Mouse (Mus musculus): Measurements from ENCODE around the gene 9130023H24Rik. TPM values are rescaled to one million over a fixed set of nuclear protein-coding genes. Genes with fewer than 3 reads are reported as not detected.

Gene 9130023H24Rik
- total RNA-seq, 2 experiments from 2014 or later: 3.7 to 4.3 TPM

DNA sequence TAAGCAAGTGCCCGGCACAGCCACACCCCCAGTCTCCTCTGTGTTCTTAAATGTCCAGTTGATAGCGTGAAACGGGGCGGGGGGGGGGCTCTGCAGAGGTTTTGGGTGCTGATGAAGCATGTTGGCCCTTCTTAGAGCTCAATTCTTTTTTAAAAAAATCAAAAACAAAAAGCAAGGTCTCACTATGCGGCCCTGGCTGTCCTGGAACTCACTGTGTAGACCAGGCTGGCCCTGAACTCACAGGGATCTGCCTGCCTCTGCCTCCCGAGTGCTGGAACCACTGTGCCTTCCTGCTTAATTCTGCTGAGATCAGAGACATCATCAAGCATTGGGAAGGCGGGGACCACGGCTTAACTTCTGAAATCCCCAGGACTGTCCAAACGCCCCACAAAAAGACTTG is 36.2 kb downstream of the 9130023H24Rik start:
- no peak for DNase-seq (ENCODE audit: low spot score in 2 of 2)

Other genes with a start within 250 kb of the 9130023H24Rik start
- gene Pycard, start 244.2 kb downstream of the 9130023H24Rik start, total RNA-seq (2021): 1 to 10 TPM; 3.2 to 4.5 TPM
- gene Trim72, start 234.1 kb downstream of the 9130023H24Rik start, total RNA-seq (2021): under 1 TPM; 0.40 to 0.55 TPM
- gene Itgam, start 175.4 kb downstream of the 9130023H24Rik start, total RNA-seq (2021): 1 to 10 TPM; 8.4 to 8.7 TPM
- gene Gm49368, start 175.3 kb downstream of the 9130023H24Rik start, total RNA-seq (2021): not detected
- not detected for gene Itgax, start 108.5 kb downstream of the 9130023H24Rik start, total RNA-seq (2021)
- under 1 TPM; 0.78 to 0.85 TPM for gene Itgad, start 83.7 kb downstream of the 9130023H24Rik start, total RNA-seq (2021)
- gene Cox6a2, start 31.6 kb downstream of the 9130023H24Rik start, total RNA-seq (2021): 1 to 10 TPM; 4.3 to 4.8 TPM
- gene Armc5, start 689 bp downstream of the 9130023H24Rik start, total RNA-seq (2021): 10 to 100 TPM; 11.4 to 11.8 TPM
- 10 to 100 TPM; 27.2 to 28.1 TPM for gene Tgfb1i1, start 8.8 kb upstream of the 9130023H24Rik start, total RNA-seq (2021)
- not detected for gene Slc5a2, start 27.6 kb upstream of the 9130023H24Rik start, total RNA-seq (2021)
- gene BC017158, start 60.1 kb upstream of the 9130023H24Rik start, total RNA-seq (2021): 10 to 100 TPM; 23.0 to 23.2 TPM
- gene Rgs10, start 180.7 kb upstream of the 9130023H24Rik start, total RNA-seq (2021): 10 to 100 TPM; 48.8 to 50.5 TPM
- gene Tial1, start 223.7 kb upstream of the 9130023H24Rik start, total RNA-seq (2021): 100 to 1,000 TPM; 108 to 128 TPM

Measured in layer of hippocampus, postnatal 10 days (tissue).